Mouse (Mus musculus): ENCODE data around the gene Brk1. TPM values are rescaled to one million over a fixed set of nuclear protein-coding genes. Genes with fewer than 3 reads are reported as not detected.

The Brk1 gene
- total RNA-seq (2014; rRNA removed) (179 and 211 TPM in 2 replicates), polyA plus RNA-seq (2015; fragmentation: Nextera tagmentation; extraction: Ambion mirVana) (295 TPM in 2 replicates)

- DNase-seq (ENCODE audit: low spot score) (peak; percentile 96), ATAC-seq (peak; percentile 95)
- H3K36me3 ChIP-seq (ENCODE audit: insufficient read depth, low read length): no peaks in the 10 kb centered on the region
- peak; percentile 68 for TF ChIP-seq CTCF (IDR thresholded peaks at IDR 0.05; ENCODE audit: low read depth)
- peak within 1 kb of the TSS; percentile 90 for H3K4me3 ChIP-seq (ENCODE audit: low read length)
- peaks cover 10% of the 10 kb centered on the region; the same call in 1 of the 2 replicates for H3K4me1 ChIP-seq (ENCODE audit: insufficient read depth, low read length)
- WGBS: under 1% methylated on average over 61 of the region's 65 CpGs
- peak within 1 kb of the TSS; percentile 69 for H3K4me2 ChIP-seq (ENCODE audit: low read depth, low read length)
- peak within 1 kb of the TSS; percentile 92 for H3K9ac ChIP-seq (replicated peaks; ENCODE audit: low read length)
- no peaks in the 10 kb centered on the region for H3K27me3 ChIP-seq (ENCODE audit: insufficient read depth, low read length)
- H3K9me3 ChIP-seq (ENCODE audit: low read length): no peaks in the 10 kb centered on the region
- peak within 1 kb of the TSS; percentile 93 for H3K27ac ChIP-seq
These were observed at the start of gene Brk1 for GRCm38 (mm10) chr6:113604432-113605223. Brk1 (plus strand) TSS chr6:113604772.

- Histone ChIP-seq H3K9me3 (ENCODE audit: low read length) (no peaks in the 10 kb centered on the region), H3K27me3 (ENCODE audit: insufficient read depth, low read length) (no peaks in the 10 kb centered on the region), H3K4me2 (ENCODE audit: low read depth, low read length) (no peak overlapping the region), H3K27ac (no peak overlapping the region), H3K4me3 (ENCODE audit: low read length) (no peak overlapping the region), H3K36me3 (ENCODE audit: insufficient read depth, low read length) (no peaks in the 10 kb centered on the region), H3K4me1 (ENCODE audit: insufficient read depth, low read length) (no peaks in the 10 kb centered on the region), H3K9ac (replicated peaks; ENCODE audit: low read length) (no peak overlapping the region)
- TF ChIP-seq CTCF (IDR thresholded peaks at IDR 0.05; ENCODE audit: low read depth): no peak
- ATAC-seq (no peak), DNase-seq (ENCODE audit: low spot score) (peak; percentile 4)
- 60% methylated on average over 6 of the region's 6 CpGs for WGBS
These were observed 44.8 kb upstream of the Brk1 start for GRCm38 (mm10) chr6:113559736-113560135.

- no peaks in the 10 kb centered on the region for H3K9me3 ChIP-seq (ENCODE audit: low read length)
- H3K36me3 ChIP-seq (ENCODE audit: insufficient read depth, low read length): no peaks in the 10 kb centered on the region
- DNase-seq (ENCODE audit: low spot score) (no peak), ATAC-seq (no peak)
- no peak overlapping the region for H3K27ac ChIP-seq
- TF ChIP-seq CTCF (IDR thresholded peaks at IDR 0.05; ENCODE audit: low read depth): no peak
- H3K4me3 ChIP-seq (ENCODE audit: low read length): no peak overlapping the region
- no peak overlapping the region for H3K9ac ChIP-seq (replicated peaks; ENCODE audit: low read length)
- no peaks in the 10 kb centered on the region for H3K27me3 ChIP-seq (ENCODE audit: insufficient read depth, low read length)
- H3K4me2 ChIP-seq (ENCODE audit: low read depth, low read length): no peak overlapping the region
- no peaks in the 10 kb centered on the region for H3K4me1 ChIP-seq (ENCODE audit: insufficient read depth, low read length)
- WGBS: 95% methylated on average over 1 of the region's 1 CpGs
These were observed 40.0 kb upstream of the Brk1 start for GRCm38 (mm10) chr6:113564557-113564956.

DNA sequence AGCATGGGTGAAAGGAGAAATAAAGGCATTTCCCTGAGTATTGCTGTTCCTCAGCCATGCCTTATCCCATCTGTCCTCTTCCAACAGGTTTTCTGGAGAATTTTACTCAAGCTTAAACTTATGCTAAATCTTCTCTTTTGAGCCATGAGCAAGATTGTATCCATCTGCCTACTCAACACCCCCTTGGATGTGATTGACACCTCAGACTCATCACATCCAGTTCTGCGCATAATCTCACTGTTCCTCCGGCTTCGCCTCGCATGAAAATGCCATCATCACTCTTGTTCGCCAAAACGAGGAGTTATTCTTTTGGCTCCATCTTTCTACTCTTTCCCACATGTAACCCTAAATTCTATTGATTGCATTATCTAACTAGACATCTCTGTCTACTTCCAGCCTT is 28.5 kb upstream of the Brk1 start:
- Histone ChIP-seq H3K9me3 (ENCODE audit: low read length) (no peaks in the 10 kb centered on the region), H3K27ac (no peak overlapping the region), H3K9ac (replicated peaks; ENCODE audit: low read length) (no peak overlapping the region), H3K27me3 (ENCODE audit: insufficient read depth, low read length) (no peaks in the 10 kb centered on the region), H3K4me1 (ENCODE audit: insufficient read depth, low read length) (no peaks in the 10 kb centered on the region), H3K36me3 (ENCODE audit: insufficient read depth, low read length) (no peaks in the 10 kb centered on the region), H3K4me3 (ENCODE audit: low read length) (no peak overlapping the region), H3K4me2 (ENCODE audit: low read depth, low read length) (no peak overlapping the region)
- no peak for TF ChIP-seq CTCF (IDR thresholded peaks at IDR 0.05; ENCODE audit: low read depth)
- ATAC-seq (no peak), DNase-seq (ENCODE audit: low spot score) (no peak)
- WGBS: 95% methylated on average over 6 of the region's 6 CpGs

GRCm38 (mm10) chr6:113579306-113579705 is 25.3 kb upstream of the Brk1 start:
- Histone ChIP-seq H3K4me2 (ENCODE audit: low read depth, low read length) (no peak overlapping the region), H3K27ac (no peak overlapping the region), H3K4me1 (ENCODE audit: insufficient read depth, low read length) (no peaks in the 10 kb centered on the region), H3K4me3 (ENCODE audit: low read length) (no peak overlapping the region), H3K9ac (replicated peaks; ENCODE audit: low read length) (no peak overlapping the region), H3K9me3 (ENCODE audit: low read length) (no peaks in the 10 kb centered on the region), H3K27me3 (ENCODE audit: insufficient read depth, low read length) (no peaks in the 10 kb centered on the region), H3K36me3 (ENCODE audit: insufficient read depth, low read length) (no peaks in the 10 kb centered on the region)
- TF ChIP-seq CTCF (IDR thresholded peaks at IDR 0.05; ENCODE audit: low read depth): no peak
- ATAC-seq (no peak), DNase-seq (ENCODE audit: low spot score) (no peak)
- WGBS: 97% methylated on average over 3 of the region's 3 CpGs

- H3K27ac ChIP-seq: no peak overlapping the region
- no peaks in the 10 kb centered on the region for H3K9me3 ChIP-seq (ENCODE audit: low read length)
- no peak overlapping the region for H3K9ac ChIP-seq (replicated peaks; ENCODE audit: low read length)
- DNase-seq (ENCODE audit: low spot score) (no peak), ATAC-seq (no peak)
- H3K36me3 ChIP-seq (ENCODE audit: insufficient read depth, low read length): no peaks in the 10 kb centered on the region
- no peaks in the 10 kb centered on the region for H3K4me1 ChIP-seq (ENCODE audit: insufficient read depth, low read length)
- H3K27me3 ChIP-seq (ENCODE audit: insufficient read depth, low read length): no peaks in the 10 kb centered on the region
- 95% methylated on average over 4 of the region's 4 CpGs for WGBS
- no peak for TF ChIP-seq CTCF (IDR thresholded peaks at IDR 0.05; ENCODE audit: low read depth)
- no peak overlapping the region for H3K4me3 ChIP-seq (ENCODE audit: low read length)
- H3K4me2 ChIP-seq (ENCODE audit: low read depth, low read length): no peak overlapping the region
These were observed 21.5 kb upstream of the Brk1 start for GRCm38 (mm10) chr6:113583023-113583422.

GRCm38 (mm10) chr6:113585065-113585464 is 19.5 kb upstream of the Brk1 start:
- H3K27ac ChIP-seq: no peak overlapping the region
- WGBS: 90% methylated on average over 5 of the region's 5 CpGs
- no peak overlapping the region for H3K4me3 ChIP-seq (ENCODE audit: low read length)
- no peak for DNase-seq (ENCODE audit: low spot score)
- no peaks in the 10 kb centered on the region for H3K27me3 ChIP-seq (ENCODE audit: insufficient read depth, low read length)
- no peak for TF ChIP-seq CTCF (IDR thresholded peaks at IDR 0.05; ENCODE audit: low read depth)
- H3K4me2 ChIP-seq (ENCODE audit: low read depth, low read length): no peak overlapping the region
- ATAC-seq: no peak
- H3K4me1 ChIP-seq (ENCODE audit: insufficient read depth, low read length): no peaks in the 10 kb centered on the region
- no peak overlapping the region for H3K9ac ChIP-seq (replicated peaks; ENCODE audit: low read length)
- H3K36me3 ChIP-seq (ENCODE audit: insufficient read depth, low read length): no peaks in the 10 kb centered on the region
- H3K9me3 ChIP-seq (ENCODE audit: low read length): no peaks in the 10 kb centered on the region

Measured in hindbrain, postnatal 0 days (tissue).